Mouse (Mus musculus) midbrain, postnatal 0 days (tissue): ENCODE data around the gene Zcchc4. TPM values are rescaled to one million over a fixed set of nuclear protein-coding genes. Genes with fewer than 3 reads are reported as not detected.

Experiments
- ATAC-seq: fragments of 200-750 bp; cut with Nextera tagmentation; 2 replicates; pipeline ENCODE4 v1.8.0; 2017; ENCODE audit warnings: moderate number of reproducible peaks, mild to moderate bottlenecking, moderate TSS enrichment, moderate library complexity; ENCODE audit not compliant: low FRiP score
- DNase-seq: peaks from one replicate; pipeline ENCODE4 v3.0.0-alpha.2; 2015; ENCODE audit warnings: low spot score
- H3K27ac ChIP-seq: fragments of 300-500 bp; sonication (generic); 2 replicates; pipeline ENCODE4 v1.5.1; 2014; ENCODE audit warnings: low read depth, mild to moderate bottlenecking, low read length, mixed read lengths
- H3K27me3 ChIP-seq: fragments of 300-500 bp; sonication (generic); 2 replicates; pipeline ENCODE4 v1.6.1; 2014; ENCODE audit warnings: low read length, control low read depth, mixed read lengths; ENCODE audit not compliant: insufficient read depth
- H3K36me3 ChIP-seq: fragments of 300-500 bp; sonication (generic); 2 replicates; pipeline ENCODE4 v1.6.1; 2014; ENCODE audit warnings: low read length, control low read depth, mixed read lengths; ENCODE audit not compliant: insufficient read depth
- H3K4me1 ChIP-seq: fragments of 300-500 bp; sonication (generic); 2 replicates; pipeline ENCODE4 v1.6.1; 2014; ENCODE audit warnings: mild to moderate bottlenecking, control low read depth, antibody characterized with exemption, low read length, mixed read lengths; ENCODE audit not compliant: insufficient read depth
- H3K4me2 ChIP-seq: fragments of 300-500 bp; sonication (generic); 2 replicates; pipeline ENCODE4 v1.6.1; 2014; ENCODE audit warnings: low read depth, mild to moderate bottlenecking, low read length, mixed read lengths; ENCODE audit not compliant: poor library complexity, severe bottlenecking
- H3K4me3 ChIP-seq: fragments of 300-500 bp; sonication (generic); 2 replicates; pipeline ENCODE4 v1.5.1; 2014; ENCODE audit warnings: low read depth, mild to moderate bottlenecking, low read length, moderate library complexity
- H3K9ac ChIP-seq: fragments of 300-500 bp; sonication (generic); replicated peaks from 2 replicates; pipeline ENCODE4 v1.6.1; 2014; ENCODE audit warnings: mild to moderate bottlenecking, low read length, moderate library complexity, mixed read lengths; ENCODE audit not compliant: poor library complexity, severe bottlenecking
- H3K9me3 ChIP-seq: fragments of 300-500 bp; sonication (generic); 2 replicates; pipeline ENCODE4 v1.6.1; 2016; ENCODE audit warnings: low read length, control low read depth
- CTCF ChIP-seq: IDR thresholded peaks from 2 replicates; pipeline ENCODE4 v1.5.1; 2016; ENCODE audit warnings: antibody characterized with exemption, mild to moderate bottlenecking
- WGBS: fragments of 180-500 bp; shearing (Covaris S2); extraction: QIAGEN DNeasy Blood & Tissue Kit; methylation state at CpG from one replicate; pipeline ENCODE4 v1.1.7; 2014; 5-methylcytosine and 5-hydroxymethylcytosine counted together
- polyA plus RNA-seq: library from polyadenylated mRNA; unstranded; fragments of >200 nt; fragmentation: Nextera tagmentation; extraction: Ambion mirVana; gene quantifications from 2 replicates; pipeline ENCODE4 v1.2.1, GENCODE M21; 2015
- total RNA-seq: library from RNA; depleted of rRNA; stranded (reverse); fragments of >200 nt; gene quantifications from 2 replicates; pipeline ENCODE4 v1.2.3, GENCODE M21; 2014; rRNA removed

The Zcchc4 gene
- total and polyA plus RNA-seq, 2 experiments from 2014 or later: 7.3 to 10.7 TPM

DNA sequence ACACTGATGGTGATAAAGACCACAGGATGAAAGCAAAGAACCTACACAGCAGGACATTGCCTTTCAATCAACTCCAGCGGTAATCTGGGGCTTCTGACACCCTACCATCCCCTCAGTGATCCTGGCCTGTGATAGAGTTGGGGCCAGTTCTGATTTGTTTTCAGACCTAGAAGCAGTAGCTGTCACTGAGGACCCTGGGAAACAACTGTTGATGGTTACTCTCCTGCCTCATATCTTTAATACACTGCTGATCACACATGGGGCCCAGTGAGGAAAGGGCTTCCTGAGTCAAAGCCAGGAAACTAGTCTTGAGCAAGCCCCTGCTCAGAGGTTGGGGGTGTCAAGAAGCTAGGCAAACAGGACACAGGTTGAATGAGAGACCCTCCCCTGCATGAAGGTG is 96.3 kb downstream of the Zcchc4 start:
- Histone ChIP-seq H3K27me3 (no peaks in the 10 kb centered on the region), H3K36me3 (peaks cover 12% of the 10 kb centered on the region), H3K4me1 (no peaks in the 10 kb centered on the region), H3K27ac (no peak overlapping the region), H3K4me2 (no peak overlapping the region), H3K9me3 (no peaks in the 10 kb centered on the region), H3K4me3 (no peak overlapping the region), H3K9ac (no peak overlapping the region)
- 10% methylated on average over 1 of the region's 1 CpGs for WGBS
- no peak for TF ChIP-seq CTCF
- DNase-seq: no peak
- no peak for ATAC-seq

DNA sequence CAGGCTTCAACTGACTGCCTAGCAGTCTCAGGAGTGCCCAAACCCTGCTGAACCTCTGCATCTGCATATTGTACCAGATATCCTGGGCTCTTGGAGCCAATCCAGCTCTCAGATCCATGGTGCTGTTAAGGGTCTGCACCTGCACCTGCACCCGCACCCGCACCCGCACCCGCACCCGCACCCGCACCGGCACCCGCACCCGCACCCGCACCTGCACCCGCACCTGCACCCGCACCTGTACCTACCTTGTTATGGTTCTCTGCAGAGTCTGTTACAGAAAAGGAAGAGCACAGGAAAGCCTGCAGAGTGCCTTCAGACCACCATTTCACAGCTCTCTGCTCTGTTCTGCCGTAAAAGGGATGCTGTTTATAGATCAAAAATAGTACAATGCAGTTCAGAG is 96.8 kb downstream of the Zcchc4 start:
- Histone ChIP-seq H3K27me3 (no peaks in the 10 kb centered on the region), H3K9me3 (no peaks in the 10 kb centered on the region), H3K9ac (no peak overlapping the region), H3K4me2 (no peak overlapping the region), H3K27ac (no peak overlapping the region), H3K36me3 (peaks cover 8% of the 10 kb centered on the region; the same call in 1 of the 2 replicates), H3K4me1 (no peaks in the 10 kb centered on the region), H3K4me3 (no peak overlapping the region)
- no peak for TF ChIP-seq CTCF
- 88% methylated on average over 13 of the region's 13 CpGs for WGBS
- DNase-seq (no peak), ATAC-seq (no peak)

Other genes starting within 250 kb of the Zcchc4 start
- gene Lgi2, start 208.9 kb upstream of the Zcchc4 start, total RNA-seq: 24.0 and 25.2 TPM in 2 replicates
- gene Lgi2, start 208.9 kb upstream of the Zcchc4 start, polyA plus RNA-seq: 8.5 and 9.8 TPM in 2 replicates
- 7.7 and 11.2 TPM in 2 replicates for gene Sepsecs, start 105.7 kb upstream of the Zcchc4 start, total RNA-seq
- 4.7 and 4.8 TPM in 2 replicates for gene Sepsecs, start 105.7 kb upstream of the Zcchc4 start, polyA plus RNA-seq
- 2.7 and 3.7 TPM in 2 replicates for gene Pi4k2b, start 33.8 kb upstream of the Zcchc4 start, total RNA-seq
- 1.3 and 1.6 TPM in 2 replicates for gene Pi4k2b, start 33.8 kb upstream of the Zcchc4 start, polyA plus RNA-seq
- gene Anapc4, start 58.6 kb downstream of the Zcchc4 start, total RNA-seq: 66.4 and 71.1 TPM in 2 replicates
- gene Anapc4, start 58.6 kb downstream of the Zcchc4 start, polyA plus RNA-seq: 72.3 and 74.4 TPM in 2 replicates